Mouse (Mus musculus) thymus, adult 2 months (tissue): Measurements from ENCODE around the gene Sh3rf1. TPM values are rescaled to one million over a fixed set of nuclear protein-coding genes. Genes with fewer than 3 reads are reported as not detected.

Experiments used
- DNase-seq: peaks from one replicate; pipeline ENCODE4 v3.0.0; 2021
- H3K27ac ChIP-seq: fragments of 200-500 bp; 2 replicates; pipeline ENCODE4 v1.5.1; 2012; ENCODE audit warnings: low read length, control low read depth; ENCODE audit not compliant: control insufficient read depth, insufficient read depth
- H3K27me3 ChIP-seq: fragments of 200-500 bp; 2 replicates; pipeline ENCODE4 v1.6.1; 2012; ENCODE audit warnings: mild to moderate bottlenecking, low read length, moderate library complexity, mixed read lengths; ENCODE audit not compliant: control insufficient read depth, insufficient read depth
- H3K36me3 ChIP-seq: fragments of 200-500 bp; 2 replicates; pipeline ENCODE4 v1.6.1; 2012; ENCODE audit warnings: mild to moderate bottlenecking, low read length, moderate library complexity; ENCODE audit not compliant: control insufficient read depth, insufficient read depth
- H3K4me1 ChIP-seq: fragments of 200-500 bp; replicated peaks from 2 replicates; pipeline ENCODE4 v1.6.1; 2012; ENCODE audit warnings: low read length; ENCODE audit not compliant: control insufficient read depth, insufficient read depth
- H3K4me3 ChIP-seq: fragments of 200-500 bp; 2 replicates; pipeline ENCODE4 v1.5.1; 2012; ENCODE audit warnings: mild to moderate bottlenecking, low read length, control low read depth, moderate library complexity; ENCODE audit not compliant: control insufficient read depth, insufficient read depth
- CTCF ChIP-seq: fragments of 200-500 bp; IDR thresholded peaks from 2 replicates; pipeline ENCODE4 v1.5.1; 2012; ENCODE audit warnings: mild to moderate bottlenecking, control low read depth, low read length, moderate library complexity, borderline replicate concordance; ENCODE audit not compliant: control insufficient read depth, poor library complexity, insufficient read depth; ENCODE audit errors: extremely low read depth
- POLR2A ChIP-seq: fragments of 200-500 bp; IDR thresholded peaks from 2 replicates; pipeline ENCODE4 v1.6.1; 2012; ENCODE audit warnings: mild to moderate bottlenecking, low read length, control low read depth, moderate library complexity; ENCODE audit not compliant: control insufficient read depth, poor library complexity, insufficient read depth; ENCODE audit errors: extremely low read depth
- WGBS: fragments of 180-500 bp; shearing (Covaris S2); methylation state at CpG from one replicate; pipeline ENCODE4 v1.1.7; 2018; 5-methylcytosine and 5-hydroxymethylcytosine counted together
- polyA plus RNA-seq: library from polyadenylated mRNA; depleted of rRNA; stranded (reverse); fragments of >200 nt; gene quantifications from 2 replicates; pipeline ENCODE4 v1.2.3, GENCODE M21; 2012

The Sh3rf1 gene
- polyA plus RNA-seq, 1 experiment, result 7.6 TPM

DNA sequence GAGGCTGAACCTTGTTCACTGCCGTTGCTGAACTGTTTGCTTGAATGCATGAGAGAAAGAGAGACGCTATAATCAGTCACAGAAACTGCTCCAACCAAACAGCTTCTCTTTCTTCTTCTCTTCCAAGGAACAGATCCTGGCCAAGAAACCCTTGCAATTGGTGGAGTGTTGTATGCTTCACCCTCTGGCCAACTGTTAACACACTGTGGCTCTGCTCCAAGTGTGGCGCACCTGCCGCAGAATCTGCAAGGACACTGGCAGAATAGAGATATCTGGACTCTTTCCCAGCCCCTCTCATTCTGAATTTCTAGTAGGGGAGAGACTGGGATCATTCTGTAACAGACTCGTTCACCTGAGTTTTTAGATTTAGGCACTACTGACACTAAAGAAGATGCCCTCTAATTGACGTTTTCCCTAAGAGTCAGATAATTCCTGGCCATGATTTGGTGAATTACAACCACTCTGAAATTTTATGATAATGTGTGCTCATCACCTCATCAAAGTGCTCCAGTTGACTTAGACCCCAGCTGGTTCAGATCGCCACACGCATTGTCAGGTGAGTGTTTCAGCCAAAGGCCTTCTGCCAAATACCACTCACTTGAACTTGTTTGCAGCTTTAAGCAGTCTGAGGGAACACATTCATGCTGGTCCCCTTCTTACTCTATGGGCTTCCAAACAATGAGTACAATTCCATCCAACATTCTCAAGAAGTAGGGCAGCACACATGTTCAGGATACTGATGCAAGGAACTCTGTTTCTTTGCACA is 204.4 kb downstream of the Sh3rf1 start:
- no peak overlapping the region for H3K27ac ChIP-seq
- no peak for TF ChIP-seq CTCF
- no peak for TF ChIP-seq POLR2A
- no peak for DNase-seq
- H3K4me3 ChIP-seq, result no peak overlapping the region
- no peaks in the 10 kb centered on the region for H3K36me3 ChIP-seq
- H3K4me1 ChIP-seq, result peaks cover 8% of the 10 kb centered on the region
- no peaks in the 10 kb centered on the region for H3K27me3 ChIP-seq
- whole genome bisulfite sequencing, result 93% methylated on average over 8 of the region's 8 CpGs

DNA sequence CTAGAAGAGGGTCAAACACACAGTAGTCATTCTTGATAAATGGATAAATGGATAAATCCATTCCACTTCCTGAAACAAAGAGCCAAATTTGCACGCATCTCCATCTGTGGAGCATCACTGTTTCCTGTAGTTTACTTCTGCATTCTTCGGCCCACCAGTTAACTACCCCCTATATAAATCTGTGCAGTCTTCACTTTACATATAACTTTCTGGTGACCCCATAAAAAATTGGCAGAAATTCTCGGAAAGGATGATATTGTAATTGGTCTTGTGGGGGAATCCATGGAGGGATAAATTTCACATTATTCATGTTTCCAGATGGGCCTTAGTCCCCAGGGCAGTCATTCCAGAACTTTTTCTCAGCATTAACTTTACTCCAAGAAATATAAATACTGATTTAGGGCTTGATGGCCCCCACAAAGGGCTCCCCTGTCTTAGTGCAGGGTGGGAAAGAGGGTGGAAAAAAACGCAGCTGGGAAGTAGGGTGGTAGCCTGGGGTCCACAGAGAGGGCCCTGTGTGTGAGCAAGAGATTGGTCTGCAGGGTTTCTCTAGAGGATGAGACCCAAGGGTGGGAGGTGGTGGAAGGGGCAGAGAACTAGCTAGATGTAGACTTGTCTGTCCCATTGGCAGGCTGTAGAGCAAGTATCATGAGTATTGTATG is 205.3 kb downstream of the Sh3rf1 start:
- 81% methylated on average over 4 of the region's 4 CpGs for WGBS

DNA sequence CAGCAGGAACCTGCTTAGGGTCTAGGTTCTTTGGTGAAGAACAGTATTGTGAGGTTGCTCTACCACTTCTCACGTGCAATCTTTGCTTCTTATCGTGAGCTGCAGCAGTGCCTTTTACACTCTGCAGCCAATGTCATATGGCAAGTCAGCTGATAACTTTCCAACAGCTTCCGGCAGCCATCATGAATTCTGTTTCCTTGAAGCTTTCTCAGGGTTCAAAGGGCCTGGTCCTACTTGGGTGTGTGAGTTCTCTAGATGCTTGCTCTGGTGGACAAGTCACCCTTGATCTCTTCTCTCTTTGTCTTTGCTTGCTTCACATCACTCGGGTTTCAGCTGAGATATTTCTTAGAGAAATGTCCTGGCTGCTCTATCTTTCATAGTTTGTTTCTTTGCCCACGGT is 211.8 kb downstream of the Sh3rf1 start:
- TF ChIP-seq CTCF, result no peak
- no peak for TF ChIP-seq POLR2A
- H3K36me3 ChIP-seq, result no peaks in the 10 kb centered on the region
- DNase-seq, result no peak

More for the DNA sequence above, 205.3 kb downstream of the Sh3rf1 start:
- Histone ChIP-seq H3K4me1 (peaks cover 8% of the 10 kb centered on the region), H3K36me3 (no peaks in the 10 kb centered on the region), H3K4me3 (no peak overlapping the region), H3K27ac (no peak overlapping the region), H3K27me3 (no peaks in the 10 kb centered on the region)
- no peak for DNase-seq
- TF ChIP-seq POLR2A (no peak), CTCF (no peak)

DNA sequence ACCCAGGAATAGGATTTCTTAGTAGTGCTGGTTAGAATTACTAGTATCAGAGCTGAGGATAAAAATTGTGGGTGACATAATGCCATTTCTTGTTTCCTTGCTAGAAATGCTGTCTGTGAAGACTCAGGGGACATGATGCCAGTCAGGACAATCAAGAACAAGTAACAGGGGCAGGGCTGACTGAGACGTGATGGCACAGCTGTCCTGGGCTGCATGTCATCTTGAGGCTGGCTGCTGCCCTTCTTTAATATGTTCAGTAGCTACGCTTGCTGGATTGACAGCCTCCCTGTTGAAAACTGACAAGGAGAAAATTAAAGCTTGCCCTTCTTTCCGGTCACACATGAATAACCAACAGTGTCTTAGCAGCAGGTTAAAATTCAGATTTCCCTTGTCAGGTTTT is 212.5 kb downstream of the Sh3rf1 start:
- DNase-seq, result no peak
- 95% methylated on average over 3 of the region's 3 CpGs for WGBS
- no peak overlapping the region for H3K4me3 ChIP-seq
- H3K27ac ChIP-seq, result no peak overlapping the region
- TF ChIP-seq POLR2A (no peak), CTCF (no peak)
- H3K36me3 ChIP-seq, result no peaks in the 10 kb centered on the region
- H3K4me1 ChIP-seq, result 0 out of 2 replicates have a peak, but pooled peaks cover 2% of the 10 kb centered on the region
- H3K27me3 ChIP-seq, result no peaks in the 10 kb centered on the region

More for the DNA sequence above, 211.8 kb downstream of the Sh3rf1 start:
- Histone ChIP-seq H3K4me3 (no peak overlapping the region), H3K27me3 (no peaks in the 10 kb centered on the region), H3K4me1 (0 out of 2 replicates have a peak, but pooled peaks cover 2% of the 10 kb centered on the region), H3K27ac (no peak overlapping the region)
- WGBS, result 93% methylated on average over 5 of the region's 5 CpGs

DNA sequence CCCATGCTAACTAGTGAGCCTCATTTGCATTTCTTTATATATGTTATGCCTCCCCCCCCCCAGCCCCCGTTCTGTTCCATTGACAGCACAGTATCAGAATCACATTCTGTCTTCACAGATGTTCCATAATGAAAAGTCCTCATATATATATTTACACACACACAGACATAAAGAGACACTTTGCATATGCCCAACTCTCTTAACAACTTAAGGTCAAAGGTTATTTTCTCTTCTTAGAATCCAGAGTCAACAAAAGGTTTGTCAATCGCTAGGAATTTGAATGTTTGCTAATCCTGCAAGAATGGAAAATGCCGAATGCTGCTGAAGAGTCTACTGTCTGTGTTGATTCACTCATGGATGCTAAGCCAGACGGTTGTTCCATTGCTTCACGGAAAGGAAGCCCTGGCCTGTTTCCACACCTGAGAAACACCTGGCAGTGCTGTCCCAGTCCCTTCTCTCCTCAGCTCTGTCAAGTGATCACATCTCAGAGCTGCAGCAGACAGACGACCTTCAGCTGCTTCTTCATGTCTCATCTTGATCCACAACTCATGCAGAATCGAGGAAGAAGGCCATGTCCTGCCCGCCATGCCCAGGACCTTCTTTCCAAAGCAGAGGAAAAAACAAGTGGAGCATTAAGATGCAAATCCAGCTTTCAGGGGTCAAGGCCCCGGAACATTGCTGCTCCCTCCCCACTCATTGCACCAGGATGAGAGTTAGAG is 213.1 kb downstream of the Sh3rf1 start:
- TF ChIP-seq CTCF, result no peak
- TF ChIP-seq POLR2A, result no peak
- H3K4me1 ChIP-seq, result 0 out of 2 replicates have a peak, but pooled peaks cover 2% of the 10 kb centered on the region
- no peak for DNase-seq
- no peak overlapping the region for H3K27ac ChIP-seq
- 81% methylated on average over 9 of the region's 9 CpGs for WGBS
- no peaks in the 10 kb centered on the region for H3K36me3 ChIP-seq
- no peaks in the 10 kb centered on the region for H3K27me3 ChIP-seq
- H3K4me3 ChIP-seq, result no peak overlapping the region

DNA sequence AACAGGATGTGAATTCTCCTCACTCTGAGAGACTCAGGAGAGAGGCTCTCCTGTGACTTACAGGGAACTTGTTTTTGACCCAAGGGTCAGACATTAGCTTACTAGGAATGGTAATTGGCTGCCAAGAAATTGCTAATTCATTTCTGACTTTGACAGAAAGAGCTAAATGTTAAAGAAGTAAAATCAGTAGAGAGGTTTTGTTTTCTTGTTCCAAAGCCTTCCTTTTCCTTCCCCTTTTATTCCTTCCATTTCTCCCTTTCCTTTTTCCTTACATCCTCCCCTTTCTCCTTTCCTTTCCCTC is 213.6 kb downstream of the Sh3rf1 start:
- no peaks in the 10 kb centered on the region for H3K36me3 ChIP-seq
- no peaks in the 10 kb centered on the region for H3K27me3 ChIP-seq
- 0 out of 2 replicates have a peak, but pooled peaks cover 2% of the 10 kb centered on the region for H3K4me1 ChIP-seq
- DNase-seq, result no peak
- TF ChIP-seq POLR2A (no peak), CTCF (no peak)
- H3K4me3 ChIP-seq, result no peak overlapping the region
- H3K27ac ChIP-seq, result no peak overlapping the region

DNA sequence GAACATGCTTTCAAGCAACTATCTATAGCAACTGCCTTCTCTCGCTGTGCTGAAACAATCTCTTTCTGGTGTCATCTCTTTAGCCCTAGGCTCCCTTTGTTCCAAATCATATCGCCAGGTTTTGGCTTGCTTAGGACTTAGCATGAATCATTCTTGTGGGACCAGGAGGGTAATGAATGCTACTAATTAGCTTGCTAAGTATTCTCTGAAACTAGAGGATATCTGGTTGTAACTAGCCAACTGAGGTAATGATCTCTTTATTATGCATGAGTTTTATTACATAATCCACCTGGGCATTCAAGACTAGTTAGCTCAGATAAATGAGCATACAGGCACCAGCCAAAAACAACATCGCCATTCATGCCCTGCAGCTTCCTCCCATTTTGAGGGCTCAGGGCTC is 219.3 kb downstream of the Sh3rf1 start:
- no peak for TF ChIP-seq POLR2A
- TF ChIP-seq CTCF, result no peak
- over 99% methylated on average over 3 of the region's 3 CpGs for WGBS
- no peaks in the 10 kb centered on the region for H3K36me3 ChIP-seq
- no peak for DNase-seq
- H3K4me1 ChIP-seq, result no peaks in the 10 kb centered on the region
- no peaks in the 10 kb centered on the region for H3K27me3 ChIP-seq
- H3K27ac ChIP-seq, result no peak overlapping the region
- H3K4me3 ChIP-seq, result no peak overlapping the region
